Mouse (Mus musculus): ENCODE measurements around the gene Efcab8. TPM values are rescaled to one million over a fixed set of nuclear protein-coding genes. Genes with fewer than 3 reads are reported as not detected.

Gene Efcab8
- polyA plus RNA-seq (2014; fragmentation: Illumina TruSeq; extraction: RNeasy Lipid Tissue Mini Kit (QIAGEN cat#74804); ENCODE audit: low read depth, low replicate concordance), result 1.8 TPM

DNA sequence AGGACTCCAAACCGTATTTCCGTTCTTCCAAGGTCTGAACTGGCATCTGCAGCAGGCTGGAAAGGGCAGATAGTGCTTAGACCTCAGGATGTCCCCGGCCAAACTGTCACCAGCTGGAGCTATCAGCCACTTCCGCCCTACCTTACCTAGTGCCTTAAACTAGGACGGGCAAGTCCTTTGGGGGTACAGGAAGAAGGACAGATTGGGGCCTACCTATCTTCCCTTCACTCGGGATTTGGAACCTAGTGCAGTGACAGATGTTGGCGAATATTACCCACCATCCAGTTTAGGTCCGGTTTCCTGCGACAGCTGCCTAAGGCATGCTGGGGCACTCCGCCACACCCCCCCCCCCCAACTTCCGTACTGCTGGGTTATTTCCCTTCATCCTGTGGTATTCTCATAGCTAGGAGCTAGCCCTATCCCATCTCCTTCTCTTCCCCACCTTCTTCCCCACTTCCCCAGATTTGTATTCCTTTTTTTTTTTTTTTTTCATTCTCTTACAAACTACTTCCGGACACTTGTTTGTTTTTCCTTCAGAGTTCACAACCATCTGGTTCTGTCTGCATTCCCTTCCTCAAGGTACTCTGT is at the start of gene Efcab8:
Gene Efcab8, plus strand, starts transcription at position 538 of the 588 bp plus-strand sequence.

DNA sequence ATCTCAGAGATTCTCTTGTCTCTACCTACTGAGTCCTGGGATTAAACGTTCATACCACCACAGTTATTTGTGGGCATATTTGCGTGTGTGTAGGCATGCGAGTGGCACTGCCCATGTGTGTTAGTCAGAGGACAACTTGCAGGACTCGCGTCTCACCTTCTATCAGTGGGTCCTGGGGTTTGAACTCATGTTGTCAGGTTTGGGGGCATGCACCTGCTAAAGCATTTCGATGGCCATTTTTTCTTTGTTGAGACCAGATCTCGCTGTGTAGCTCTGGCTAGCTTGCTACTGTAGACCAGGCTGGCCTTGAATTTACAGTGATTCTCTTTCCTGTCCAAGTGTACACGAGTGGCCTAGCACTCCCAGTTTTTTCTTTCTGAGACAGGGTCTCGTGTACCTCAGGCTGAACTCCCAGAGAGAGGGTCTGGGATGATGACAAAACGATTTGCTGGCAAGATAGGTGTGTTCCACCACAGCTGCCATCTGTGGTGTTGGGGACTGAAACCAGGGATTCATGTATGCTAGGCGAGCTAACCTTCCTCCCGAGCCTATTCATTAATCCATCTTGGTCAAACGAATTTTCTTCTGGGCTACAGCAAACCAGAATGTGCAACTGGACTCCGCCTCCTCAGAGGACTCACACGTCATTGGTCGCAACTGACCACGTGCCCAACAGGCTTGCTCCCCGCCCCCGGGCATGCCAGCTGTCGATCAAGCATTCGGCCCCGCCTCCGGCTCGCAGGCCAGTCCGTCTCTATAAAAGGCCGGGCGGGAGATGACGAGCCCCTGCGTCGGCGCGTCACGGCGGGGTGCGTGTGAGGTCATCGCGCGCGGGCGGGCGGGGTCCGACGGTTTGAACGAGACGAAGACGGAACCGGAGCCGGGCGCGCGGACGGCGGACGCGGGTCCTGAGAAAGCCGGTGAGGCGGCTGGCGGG is 39.0 kb upstream of the Efcab8 start, which contains the start of gene Mapre1:
Gene Mapre1, plus strand, starts transcription at position 775 of the 937 bp plus-strand sequence.

DNA sequence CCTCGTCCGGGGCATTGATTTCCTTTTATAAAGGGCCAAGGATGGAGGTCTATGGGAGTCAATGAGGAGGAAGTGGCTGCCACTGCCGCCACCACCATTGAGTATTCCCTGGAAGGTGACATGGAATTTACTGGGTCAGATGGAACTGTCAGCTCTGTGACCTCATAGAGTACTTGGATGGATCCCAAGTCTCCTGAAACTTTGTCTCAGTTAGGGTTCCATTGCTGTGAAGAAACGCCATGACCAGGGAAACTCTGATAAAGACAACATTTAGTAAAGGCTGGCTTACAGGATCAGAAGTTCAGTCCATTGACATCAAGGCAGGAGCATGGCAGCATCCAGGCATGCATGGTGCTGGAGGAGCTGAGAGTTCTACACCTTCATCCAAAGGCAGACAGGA is 91.3 kb downstream of the Efcab8 start, which contains the start of gene Sun5:
Gene Sun5, minus strand, starts transcription at position 101 of the 400 bp plus-strand sequence.

DNA sequence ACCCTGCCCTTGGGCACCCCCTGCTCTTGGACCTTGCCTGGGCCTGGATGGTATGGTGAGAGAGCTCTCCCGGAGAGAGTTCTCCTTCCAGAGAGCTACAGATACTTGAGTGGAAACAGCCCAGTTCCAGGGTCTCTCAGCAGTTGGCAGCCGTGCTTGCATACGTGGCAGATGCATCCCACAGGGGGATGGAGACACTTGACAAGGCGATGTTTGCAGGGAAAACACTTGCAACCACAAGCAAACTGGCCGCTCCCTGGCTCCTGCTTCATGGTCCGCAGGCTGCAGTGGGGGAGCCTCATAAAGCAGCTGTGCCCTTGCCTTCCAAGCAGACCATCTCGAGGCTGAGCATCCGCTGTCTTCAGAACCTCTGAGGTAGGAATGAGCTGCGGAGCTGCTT is 95.0 kb downstream of the Efcab8 start, which contains the start of gene Bpifb2:
Gene Bpifb2, plus strand, starts transcription at position 301 of the 400 bp plus-strand sequence.

Other genes starting within 250 kb of the Efcab8 start
- gene Nol4l, start 250.0 kb upstream of the Efcab8 start, polyA plus RNA-seq (2014; fragmentation: Illumina TruSeq; extraction: RNeasy Lipid Tissue Mini Kit (QIAGEN cat#74804); ENCODE audit: low read depth, low replicate concordance), result 21.3 TPM
- 32.0 TPM for gene Commd7, start 147.2 kb upstream of the Efcab8 start, polyA plus RNA-seq (2014; fragmentation: Illumina TruSeq; extraction: RNeasy Lipid Tissue Mini Kit (QIAGEN cat#74804); ENCODE audit: low read depth, low replicate concordance)
- gene Dnmt3b, start 130.5 kb upstream of the Efcab8 start, polyA plus RNA-seq (2014; fragmentation: Illumina TruSeq; extraction: RNeasy Lipid Tissue Mini Kit (QIAGEN cat#74804); ENCODE audit: low read depth, low replicate concordance), result 1.9 TPM
- gene Dnmt3c, start 83.3 kb upstream of the Efcab8 start, polyA plus RNA-seq (2014; fragmentation: Illumina TruSeq; extraction: RNeasy Lipid Tissue Mini Kit (QIAGEN cat#74804); ENCODE audit: low read depth, low replicate concordance), result not detected
- 52.0 TPM for gene Mapre1, start 38.7 kb upstream of the Efcab8 start, polyA plus RNA-seq (2014; fragmentation: Illumina TruSeq; extraction: RNeasy Lipid Tissue Mini Kit (QIAGEN cat#74804); ENCODE audit: low read depth, low replicate concordance)
- 3.1 TPM for gene Sun5, start 91.2 kb downstream of the Efcab8 start, polyA plus RNA-seq (2014; fragmentation: Illumina TruSeq; extraction: RNeasy Lipid Tissue Mini Kit (QIAGEN cat#74804); ENCODE audit: low read depth, low replicate concordance)
- not detected for gene Bpifb2, start 95.1 kb downstream of the Efcab8 start, polyA plus RNA-seq (2014; fragmentation: Illumina TruSeq; extraction: RNeasy Lipid Tissue Mini Kit (QIAGEN cat#74804); ENCODE audit: low read depth, low replicate concordance)
- 0.26 TPM for gene Bpifb6, start 120.5 kb downstream of the Efcab8 start, polyA plus RNA-seq (2014; fragmentation: Illumina TruSeq; extraction: RNeasy Lipid Tissue Mini Kit (QIAGEN cat#74804); ENCODE audit: low read depth, low replicate concordance)
- gene Bpifb3, start 138.3 kb downstream of the Efcab8 start, polyA plus RNA-seq (2014; fragmentation: Illumina TruSeq; extraction: RNeasy Lipid Tissue Mini Kit (QIAGEN cat#74804); ENCODE audit: low read depth, low replicate concordance), result not detected
- gene Bpifb4, start 158.3 kb downstream of the Efcab8 start, polyA plus RNA-seq (2014; fragmentation: Illumina TruSeq; extraction: RNeasy Lipid Tissue Mini Kit (QIAGEN cat#74804); ENCODE audit: low read depth, low replicate concordance), result not detected
- not detected for gene Bpifa6, start 195.0 kb downstream of the Efcab8 start, polyA plus RNA-seq (2014; fragmentation: Illumina TruSeq; extraction: RNeasy Lipid Tissue Mini Kit (QIAGEN cat#74804); ENCODE audit: low read depth, low replicate concordance)
- gene Bpifa2, start 228.3 kb downstream of the Efcab8 start, polyA plus RNA-seq (2014; fragmentation: Illumina TruSeq; extraction: RNeasy Lipid Tissue Mini Kit (QIAGEN cat#74804); ENCODE audit: low read depth, low replicate concordance), result not detected

Measured in adipose tissue, adult 10 weeks (tissue).